Mouse (Mus musculus) neural tube, embryonic 14.5 days (tissue): ENCODE measurements around the gene Rasl12. TPM values are rescaled to one million over a fixed set of nuclear protein-coding genes. Genes with fewer than 3 reads are reported as not detected.

Source experiments
- ATAC-seq: fragments of 200-750 bp; cut with Nextera tagmentation; 2 replicates; pipeline ENCODE4 v1.8.0; 2017; ENCODE audit warnings: low read depth, mild to moderate bottlenecking, moderate TSS enrichment, moderate library complexity
- H3K27ac ChIP-seq: fragments of 300-500 bp; sonication (generic); 2 replicates; pipeline ENCODE4 v1.5.1; 2014; ENCODE audit warnings: low read depth, mild to moderate bottlenecking, control low read depth, low read length, moderate library complexity, mixed read lengths
- H3K27me3 ChIP-seq: fragments of 300-500 bp; sonication (generic); 2 replicates; pipeline ENCODE4 v1.6.1; 2014; ENCODE audit warnings: low read length; ENCODE audit not compliant: control insufficient read depth, insufficient read depth
- H3K36me3 ChIP-seq: fragments of 300-500 bp; sonication (generic); 2 replicates; pipeline ENCODE4 v1.6.1; 2014; ENCODE audit warnings: low read length, mixed read lengths; ENCODE audit not compliant: control insufficient read depth, insufficient read depth
- H3K4me1 ChIP-seq: fragments of 300-500 bp; sonication (generic); 2 replicates; pipeline ENCODE4 v1.6.1; 2014; ENCODE audit warnings: low read length; ENCODE audit not compliant: control insufficient read depth, insufficient read depth
- H3K4me2 ChIP-seq: fragments of 300-500 bp; sonication (generic); 2 replicates; pipeline ENCODE4 v1.6.1; 2014; ENCODE audit warnings: mild to moderate bottlenecking, low read depth, low read length, control low read depth
- H3K4me3 ChIP-seq: fragments of 300-500 bp; sonication (generic); 2 replicates; pipeline ENCODE4 v1.5.1; 2014; ENCODE audit warnings: low read depth, low read length, control low read depth, mixed read lengths
- H3K9ac ChIP-seq: fragments of 300-500 bp; sonication (generic); replicated peaks from 2 replicates; pipeline ENCODE4 v1.6.1; 2014; ENCODE audit warnings: low read depth, mild to moderate bottlenecking, control low read depth, low read length, mixed read lengths
- H3K9me3 ChIP-seq: fragments of 300-500 bp; sonication (generic); 2 replicates; pipeline ENCODE4 v1.6.1; 2016; ENCODE audit warnings: low read length; ENCODE audit not compliant: control insufficient read depth
- WGBS: fragments of 180-500 bp; shearing (Covaris S2); extraction: QIAGEN DNeasy Blood & Tissue Kit; methylation state at CpG from one replicate; pipeline ENCODE4 v1.1.7; 2014; 5-methylcytosine and 5-hydroxymethylcytosine counted together
- polyA plus RNA-seq: library from polyadenylated mRNA; unstranded; fragments of >200 nt; fragmentation: Nextera tagmentation; extraction: Ambion mirVana; gene quantifications from 2 replicates; pipeline ENCODE4 v1.2.1, GENCODE M21; 2014

The Rasl12 gene
- polyA plus RNA-seq, 1 experiment from 2014 or later: 5.6 TPM

GRCm38 (mm10) chr9:65372449-65372848 lies 25.9 kb upstream of the Rasl12 start:
- Histone ChIP-seq H3K9me3 (no peaks in the 10 kb centered on the region), H3K36me3 (no peaks in the 10 kb centered on the region; the same call in 1 of the 2 replicates), H3K9ac (no peak overlapping the region), H3K27me3 (no peaks in the 10 kb centered on the region), H3K4me1 (no peaks in the 10 kb centered on the region), H3K27ac (no peak overlapping the region), H3K4me2 (no peak overlapping the region), H3K4me3 (no peak overlapping the region)
- WGBS: 76% methylated on average over 4 of the region's 4 CpGs
- ATAC-seq: no peak

DNA sequence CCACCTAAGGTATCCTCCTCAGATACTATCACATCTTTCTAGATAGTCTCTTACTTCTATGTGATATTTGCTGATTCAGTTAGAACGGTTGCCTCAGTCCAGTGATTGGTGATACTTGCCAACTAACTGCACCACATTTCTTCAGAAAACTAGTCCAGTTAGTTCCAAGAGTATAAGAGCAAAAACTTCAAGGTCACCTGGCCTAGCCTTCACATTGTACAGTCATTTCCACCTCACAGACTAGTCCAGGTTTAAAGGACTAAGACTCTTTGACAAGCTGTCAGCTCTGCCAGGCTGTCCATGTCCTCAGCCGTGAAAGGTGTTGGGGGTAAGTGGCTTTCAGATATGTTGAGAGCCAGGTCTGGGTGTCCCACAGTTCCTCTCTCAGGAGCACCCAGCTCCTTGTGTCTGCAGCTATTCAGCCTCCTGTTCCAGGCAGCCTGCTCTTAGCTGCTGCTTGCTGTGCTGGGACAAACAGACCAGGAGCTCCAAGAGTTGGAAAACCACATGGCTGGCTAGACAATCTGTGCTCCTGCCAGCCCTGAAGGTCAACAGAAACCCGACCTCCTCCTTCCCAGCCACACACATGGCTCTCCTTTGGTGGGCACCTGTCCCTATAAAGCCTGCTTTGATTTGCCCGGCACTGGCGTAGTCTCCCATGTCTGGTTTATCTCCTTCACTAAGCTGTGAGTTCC lies 23.7 kb upstream of the Rasl12 start:
- no peak for ATAC-seq
- Histone ChIP-seq H3K27ac (no peak overlapping the region), H3K9ac (no peak overlapping the region), H3K4me3 (no peak overlapping the region), H3K4me1 (no peaks in the 10 kb centered on the region), H3K9me3 (no peaks in the 10 kb centered on the region), H3K4me2 (no peak overlapping the region), H3K27me3 (no peaks in the 10 kb centered on the region), H3K36me3 (no peaks in the 10 kb centered on the region; the same call in 1 of the 2 replicates)
- WGBS: 82% methylated on average over 5 of the region's 5 CpGs

DNA sequence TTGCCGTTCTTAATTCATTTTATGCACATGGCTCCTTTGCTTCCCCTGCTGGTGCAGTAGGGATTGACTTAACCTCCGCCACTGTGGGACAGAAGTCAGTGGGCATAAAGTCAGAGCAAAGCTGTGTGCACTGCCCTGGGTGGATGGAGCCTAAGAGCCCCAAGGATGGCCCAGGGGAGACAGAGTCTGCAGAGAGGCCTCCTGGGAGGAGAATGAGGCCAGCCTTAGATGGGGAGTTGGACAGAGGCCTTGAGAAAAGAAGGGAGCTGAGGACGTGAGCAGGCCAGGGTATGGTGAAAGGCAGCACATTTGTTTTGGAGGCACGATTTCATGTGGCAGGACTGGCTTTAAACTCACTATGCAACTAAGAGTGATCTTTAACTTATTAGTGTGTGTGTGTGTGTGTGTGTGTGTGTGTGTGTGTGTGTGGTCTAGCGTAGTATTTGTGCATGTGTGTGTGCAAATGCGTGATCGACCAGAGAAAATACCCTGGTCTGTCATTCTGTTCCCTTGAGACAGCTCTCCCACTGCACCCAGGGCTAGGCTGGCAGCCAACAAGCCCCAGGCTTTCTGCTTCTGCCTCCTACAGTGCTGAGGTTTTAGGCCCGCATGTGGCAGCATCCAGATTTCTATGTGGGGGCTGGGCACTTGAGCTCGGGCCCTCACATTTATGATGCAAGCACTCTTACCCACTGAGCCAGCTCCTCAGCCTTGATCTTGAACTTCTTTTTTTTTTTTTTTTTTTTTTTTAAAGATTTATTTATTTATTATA lies 23.0 kb upstream of the Rasl12 start:
- no peaks in the 10 kb centered on the region; the same call in 1 of the 2 replicates for H3K36me3 ChIP-seq
- H3K27ac ChIP-seq: no peak overlapping the region
- no peaks in the 10 kb centered on the region for H3K4me1 ChIP-seq
- H3K9ac ChIP-seq: no peak overlapping the region
- no peak overlapping the region for H3K4me3 ChIP-seq
- H3K27me3 ChIP-seq: no peaks in the 10 kb centered on the region
- no peak overlapping the region for H3K4me2 ChIP-seq
- WGBS: 75% methylated on average over 9 of the region's 9 CpGs
- no peak for ATAC-seq
- H3K9me3 ChIP-seq: no peaks in the 10 kb centered on the region

DNA sequence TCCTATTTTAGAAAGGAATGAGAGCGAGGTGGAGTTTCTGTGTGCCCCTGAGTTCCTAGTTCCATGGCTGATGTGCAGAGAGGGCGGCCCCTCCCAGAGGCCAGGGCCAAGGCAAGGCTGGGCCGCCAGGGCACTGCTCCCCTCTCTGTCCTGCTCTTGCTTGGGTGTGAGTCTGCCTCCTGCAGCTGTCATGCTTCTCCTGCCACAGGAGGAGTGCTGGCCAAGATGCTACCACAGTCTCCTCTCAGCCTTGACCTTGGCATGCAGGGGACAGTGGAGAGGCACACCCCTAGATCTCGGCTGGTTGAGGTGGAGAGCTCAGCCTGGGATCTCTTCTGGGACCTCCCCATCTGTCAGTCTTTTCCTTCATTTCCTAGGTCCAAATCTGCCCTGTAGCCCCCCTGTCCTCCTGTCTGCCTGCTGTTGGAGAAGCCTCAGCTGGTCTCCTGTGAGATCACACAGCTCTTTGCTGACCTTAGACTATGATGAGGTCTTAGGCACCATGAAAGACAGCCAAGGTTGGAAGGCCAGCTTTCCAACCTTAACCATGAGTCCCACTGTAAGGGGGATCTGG lies 17.2 kb upstream of the Rasl12 start:
- no peak overlapping the region for H3K4me3 ChIP-seq
- WGBS: 81% methylated on average over 4 of the region's 4 CpGs

DNA sequence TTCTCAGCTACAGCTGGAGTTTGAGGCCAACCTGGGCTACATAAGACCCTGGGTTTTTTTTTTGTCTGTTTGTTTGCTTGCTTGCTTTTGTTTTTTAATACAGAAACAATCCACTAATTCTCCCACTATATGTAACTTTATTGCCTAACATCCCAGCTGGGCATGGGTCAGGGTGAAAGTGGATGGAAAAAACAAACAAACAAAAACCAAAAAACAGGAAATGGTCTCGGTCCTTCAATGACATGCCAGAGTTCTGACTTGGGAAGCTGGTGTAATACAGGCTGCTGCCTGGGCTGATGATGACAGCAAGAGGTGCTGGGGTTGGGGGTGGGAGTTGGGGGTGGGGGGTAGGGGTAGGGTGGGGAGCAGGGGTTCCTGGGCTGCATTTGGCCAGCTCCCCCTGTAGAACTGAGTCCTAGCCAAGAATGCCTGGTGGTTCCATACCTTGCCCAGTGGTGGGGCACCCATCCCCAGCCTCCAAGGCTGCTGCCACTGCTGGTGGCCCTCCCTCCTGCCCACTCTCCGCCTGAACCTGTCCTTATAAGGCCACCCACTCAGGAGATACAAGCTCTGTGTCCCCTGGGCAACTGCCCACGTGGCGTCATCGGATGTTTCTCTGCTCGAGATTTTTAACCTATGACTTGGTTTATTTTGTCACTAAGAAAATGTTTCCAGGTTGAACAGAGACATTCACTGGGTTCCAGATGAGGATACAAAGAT lies 16.1 kb upstream of the Rasl12 start:
- H3K4me2 ChIP-seq: no peak overlapping the region
- no peak overlapping the region for H3K27ac ChIP-seq
- H3K9me3 ChIP-seq: no peaks in the 10 kb centered on the region
- H3K9ac ChIP-seq: no peak overlapping the region
- no peak overlapping the region for H3K4me3 ChIP-seq
- no peaks in the 10 kb centered on the region; the same call in 1 of the 2 replicates for H3K36me3 ChIP-seq
- ATAC-seq: no peak
- no peaks in the 10 kb centered on the region for H3K27me3 ChIP-seq
- no peaks in the 10 kb centered on the region for H3K4me1 ChIP-seq
- WGBS: 82% methylated on average over 6 of the region's 6 CpGs

More for the DNA sequence above, 17.2 kb upstream of the Rasl12 start:
- no peaks in the 10 kb centered on the region; the same call in 1 of the 2 replicates for H3K36me3 ChIP-seq
- no peaks in the 10 kb centered on the region for H3K4me1 ChIP-seq
- no peaks in the 10 kb centered on the region for H3K27me3 ChIP-seq
- no peaks in the 10 kb centered on the region for H3K9me3 ChIP-seq
- ATAC-seq: no peak
- H3K9ac ChIP-seq: no peak overlapping the region
- no peak overlapping the region for H3K4me2 ChIP-seq
- H3K27ac ChIP-seq: no peak overlapping the region

DNA sequence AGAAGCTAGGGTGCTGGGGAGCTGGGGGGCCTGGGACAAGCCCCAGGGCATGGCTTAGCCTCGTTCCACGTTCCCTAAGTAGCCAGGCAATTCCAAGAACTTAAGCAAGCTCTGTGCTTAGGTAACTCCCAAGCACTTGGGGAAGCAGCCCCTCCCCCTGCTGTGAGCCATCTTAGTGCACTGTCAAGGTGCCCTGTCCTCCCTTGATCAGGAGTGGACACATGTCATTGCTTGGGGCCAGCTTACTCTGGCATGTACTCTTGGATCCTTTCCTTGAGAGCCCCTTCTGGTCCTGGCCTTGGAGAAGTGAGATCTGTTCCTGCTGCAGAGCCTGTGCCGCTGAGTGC lies 15.6 kb upstream of the Rasl12 start:
- no peak overlapping the region for H3K4me3 ChIP-seq
- ATAC-seq: no peak
- no peaks in the 10 kb centered on the region for H3K9me3 ChIP-seq
- H3K9ac ChIP-seq: no peak overlapping the region
- H3K36me3 ChIP-seq: no peaks in the 10 kb centered on the region; the same call in 1 of the 2 replicates
- H3K27ac ChIP-seq: no peak overlapping the region
- WGBS: 58% methylated on average over 3 of the region's 3 CpGs
- no peaks in the 10 kb centered on the region for H3K4me1 ChIP-seq
- no peaks in the 10 kb centered on the region for H3K27me3 ChIP-seq
- no peak overlapping the region for H3K4me2 ChIP-seq

GRCm38 (mm10) chr9:65384276-65384675 lies 14.0 kb upstream of the Rasl12 start:
- Histone ChIP-seq H3K4me1 (no peaks in the 10 kb centered on the region), H3K27me3 (no peaks in the 10 kb centered on the region), H3K4me2 (no peak overlapping the region), H3K36me3 (no peaks in the 10 kb centered on the region; the same call in 1 of the 2 replicates), H3K4me3 (no peak overlapping the region), H3K9me3 (no peaks in the 10 kb centered on the region), H3K9ac (no peak overlapping the region), H3K27ac (no peak overlapping the region)
- WGBS: 44% methylated on average over 3 of the region's 3 CpGs
- ATAC-seq: no peak

DNA sequence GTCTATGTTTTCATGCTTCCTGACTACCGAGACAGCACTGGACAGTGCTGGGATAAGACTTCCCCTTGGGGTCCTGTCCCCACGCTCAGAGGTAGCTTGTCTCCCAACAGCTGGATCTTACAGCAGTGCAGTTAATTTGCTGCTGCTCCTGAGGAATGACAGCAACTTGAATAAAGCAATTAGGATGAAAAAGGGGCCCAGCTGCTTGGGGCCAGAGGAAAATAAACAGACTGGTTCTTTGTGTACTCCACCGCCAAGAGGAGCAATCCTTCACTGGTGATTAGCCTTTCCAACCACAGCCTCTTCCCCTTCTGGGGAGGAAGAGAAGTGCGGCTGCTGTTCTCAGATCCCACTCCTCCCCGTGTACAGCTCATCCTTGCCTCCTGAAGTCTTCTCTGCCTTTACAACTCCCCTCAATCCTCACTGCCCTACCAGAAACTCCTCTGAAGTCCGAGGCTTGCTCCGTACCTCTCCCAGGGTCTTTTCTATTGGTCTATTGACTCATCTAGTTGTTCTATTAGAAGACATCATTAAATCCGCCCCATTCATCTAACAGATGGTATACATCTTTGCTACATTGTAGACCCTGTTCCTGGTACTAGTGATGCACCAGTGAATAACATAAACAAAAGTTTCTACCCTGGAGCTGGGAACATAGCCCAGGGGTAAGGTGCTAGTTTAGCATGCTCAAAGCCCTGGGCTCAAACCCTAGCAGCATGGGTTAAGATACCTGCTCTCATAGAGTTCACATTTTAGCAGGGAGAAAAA lies 11.7 kb upstream of the Rasl12 start:
- Histone ChIP-seq H3K36me3 (no peaks in the 10 kb centered on the region), H3K9me3 (no peaks in the 10 kb centered on the region), H3K4me3 (no peak overlapping the region), H3K4me2 (no peak overlapping the region), H3K27me3 (peaks cover 15% of the 10 kb centered on the region), H3K4me1 (no peaks in the 10 kb centered on the region), H3K9ac (no peak overlapping the region), H3K27ac (no peak overlapping the region)
- WGBS: 12% methylated on average over 8 of the region's 8 CpGs
- ATAC-seq: no peak
